Mouse (Mus musculus) thymus, postnatal 10 days (tissue): ENCODE data around the gene Pnmal2.
A peak's percentile ranks its signal among the peaks of the same experiment; 100 is the strongest.

ENCODE experiments used
- DNase-seq, 2 experiments: peaks; one replicate each; pipeline ENCODE4 v3.0.0; 2021; ENCODE audit warnings: low spot score in 2 of 2

Gene Pnmal2

GRCm38 (mm10) chr7:16980348-16980747 is 35.9 kb downstream of the Pnmal2 start:
- DNase-seq = peak; percentile 74 to 84

GRCm38 (mm10) chr7:16982859-16983568 is 38.5 kb downstream of the Pnmal2 start, which contains the start of gene Gm42372:
TSS of gene Gm42372 (plus strand) at chr7:16983086.
- DNase-seq = peak; percentile 85 to 87

- DNase-seq = no peak
Measured at GRCm38 (mm10) chr7:16987541-16988149, 43.2 kb downstream of the Pnmal2 start.

- DNase-seq = no peak
Measured at GRCm38 (mm10) chr7:16988405-16988804, 43.9 kb downstream of the Pnmal2 start.

GRCm38 (mm10) chr7:16990006-16990744 is 45.7 kb downstream of the Pnmal2 start:
- peak in 1 of 2 experiments; percentile 33 for DNase-seq

- DNase-seq = no peak
Measured at GRCm38 (mm10) chr7:16991681-16992450, 47.4 kb downstream of the Pnmal2 start.

- DNase-seq = no peak
Measured at GRCm38 (mm10) chr7:16992451-16992807, 47.9 kb downstream of the Pnmal2 start, which contains the start of gene Ccdc8. TSS of gene Ccdc8 (plus strand) at chr7:16992708.

GRCm38 (mm10) chr7:16993651-16994399 is 49.3 kb downstream of the Pnmal2 start:
- DNase-seq = no peak

GRCm38 (mm10) chr7:16994400-16994799 is 49.9 kb downstream of the Pnmal2 start:
- DNase-seq = no peak

- no peak for DNase-seq
Measured at GRCm38 (mm10) chr7:16995345-16995744, 50.9 kb downstream of the Pnmal2 start.
